Mouse (Mus musculus): ENCODE measurements around the gene Fance. TPM values are rescaled to one million over a fixed set of nuclear protein-coding genes. Genes with fewer than 3 reads are reported as not detected.
A peak's percentile ranks its signal among the peaks of the same experiment; 100 is the strongest.
"Not testable (repeated sequence)": the region's sequence is repeated elsewhere in the genome, so short reads cannot be mapped to it uniquely, and the experiment has no call there.

Gene Fance
- polyA plus RNA-seq, 1 experiment from 2014 or later, result 29.9 TPM

- no peaks in the 10 kb centered on the region for H3K9me3 ChIP-seq (ENCODE audit: control insufficient read depth, low read depth, low read length)
- no peak for ATAC-seq (ENCODE audit: insufficient number of reproducible peaks, insufficient read depth, low FRiP score, low read depth)
- H3K27ac ChIP-seq (ENCODE audit: low read length), result no peak overlapping the region
- H3K4me2 ChIP-seq (replicated peaks; ENCODE audit: low read depth, low read length), result no peak overlapping the region
- peaks cover 10% of the 10 kb centered on the region for H3K4me1 ChIP-seq (ENCODE audit: control insufficient read depth, insufficient read depth, low read length)
- H3K9ac ChIP-seq (replicated peaks; ENCODE audit: low read depth, low read length), result no peak overlapping the region
- peaks cover 14% of the 10 kb centered on the region; the same call in 1 of the 2 replicates for H3K36me3 ChIP-seq (ENCODE audit: control insufficient read depth, insufficient read depth, low read length)
- 85% methylated on average over 8 of the region's 8 CpGs for WGBS
- no peak overlapping the region for H3K4me3 ChIP-seq (ENCODE audit: low read depth, low read length)
- H3K27me3 ChIP-seq (ENCODE audit: control insufficient read depth, insufficient read depth, low read length), result no peaks in the 10 kb centered on the region
Measured at GRCm38 (mm10) chr17:28323786-28324185, 10.5 kb downstream of the Fance start.

DNA sequence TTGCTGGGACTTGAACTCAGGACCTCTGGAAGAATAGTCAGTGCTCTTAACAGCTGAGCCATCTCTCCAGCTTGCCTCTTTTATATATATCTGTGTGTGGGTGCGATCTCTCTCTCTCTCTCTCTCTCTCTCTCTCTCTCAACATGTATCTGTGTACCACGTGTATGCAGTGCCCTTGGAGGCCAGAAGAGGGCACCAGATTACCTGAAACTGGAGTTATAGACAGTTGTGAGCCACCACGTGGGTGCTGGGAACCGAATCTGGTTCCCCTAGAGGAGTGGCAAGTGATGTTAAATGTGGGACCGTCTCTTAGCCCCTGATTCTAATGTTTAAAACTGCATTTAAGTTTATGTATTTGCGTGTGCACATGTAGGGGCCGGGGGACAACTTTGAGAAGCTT is 11.1 kb downstream of the Fance start:
- peaks cover 11% of the 10 kb centered on the region; the same call in 1 of the 2 replicates for H3K36me3 ChIP-seq (ENCODE audit: control insufficient read depth, insufficient read depth, low read length)
- WGBS, result 94% methylated on average over 7 of the region's 7 CpGs

GRCm38 (mm10) chr17:28325751-28326150 is 12.4 kb downstream of the Fance start:
- Histone ChIP-seq H3K27me3 (ENCODE audit: control insufficient read depth, insufficient read depth, low read length) (no peaks in the 10 kb centered on the region), H3K4me1 (ENCODE audit: control insufficient read depth, insufficient read depth, low read length) (peaks cover 13% of the 10 kb centered on the region), H3K36me3 (ENCODE audit: control insufficient read depth, insufficient read depth, low read length) (peaks cover 19% of the 10 kb centered on the region), H3K9ac (replicated peaks; ENCODE audit: low read depth, low read length) (no peak overlapping the region), H3K4me3 (ENCODE audit: low read depth, low read length) (no peak overlapping the region), H3K27ac (ENCODE audit: low read length) (no peak overlapping the region), H3K9me3 (ENCODE audit: control insufficient read depth, low read depth, low read length) (no peaks in the 10 kb centered on the region), H3K4me2 (replicated peaks; ENCODE audit: low read depth, low read length) (no peak overlapping the region)
- WGBS, result 92% methylated on average over 8 of the region's 8 CpGs
- ATAC-seq (ENCODE audit: insufficient number of reproducible peaks, insufficient read depth, low FRiP score, low read depth), result no peak

More for the DNA sequence above, 11.1 kb downstream of the Fance start:
- not testable (repeated sequence) for H3K27ac ChIP-seq (ENCODE audit: low read length); H3K27me3 ChIP-seq (ENCODE audit: control insufficient read depth, insufficient read depth, low read length); H3K9me3 ChIP-seq (ENCODE audit: control insufficient read depth, low read depth, low read length); H3K4me3 ChIP-seq (ENCODE audit: low read depth, low read length); H3K4me2 ChIP-seq (replicated peaks; ENCODE audit: low read depth, low read length); H3K4me1 ChIP-seq (ENCODE audit: control insufficient read depth, insufficient read depth, low read length); H3K9ac ChIP-seq (replicated peaks; ENCODE audit: low read depth, low read length); ATAC-seq (ENCODE audit: insufficient number of reproducible peaks, insufficient read depth, low FRiP score, low read depth)

DNA sequence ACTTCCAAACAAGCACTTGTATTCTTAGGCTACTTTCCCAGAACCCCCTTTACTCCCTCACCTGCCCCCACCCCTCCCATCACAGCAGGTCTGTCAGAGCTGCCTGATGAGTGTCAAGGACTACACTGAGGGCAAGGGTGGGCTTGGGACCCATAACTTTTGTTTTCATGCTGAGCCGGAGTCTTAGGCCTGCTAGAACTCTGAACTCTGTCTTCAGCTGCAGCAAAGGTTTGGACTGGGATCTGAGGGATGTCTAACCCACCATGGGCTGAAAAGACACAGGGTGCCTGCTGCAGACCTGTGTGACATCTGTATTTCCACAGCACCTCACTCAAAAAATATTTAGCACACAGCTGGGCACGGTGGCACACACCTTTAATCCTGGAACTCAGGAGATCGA is 13.6 kb downstream of the Fance start:
- H3K9ac ChIP-seq (replicated peaks; ENCODE audit: low read depth, low read length), result no peak overlapping the region
- H3K27ac ChIP-seq (ENCODE audit: low read length), result no peak overlapping the region
- peaks cover 13% of the 10 kb centered on the region for H3K4me1 ChIP-seq (ENCODE audit: control insufficient read depth, insufficient read depth, low read length)
- H3K9me3 ChIP-seq (ENCODE audit: control insufficient read depth, low read depth, low read length), result no peaks in the 10 kb centered on the region
- ATAC-seq (ENCODE audit: insufficient number of reproducible peaks, insufficient read depth, low FRiP score, low read depth), result no peak
- peaks cover 23% of the 10 kb centered on the region for H3K36me3 ChIP-seq (ENCODE audit: control insufficient read depth, insufficient read depth, low read length)
- H3K4me2 ChIP-seq (replicated peaks; ENCODE audit: low read depth, low read length), result no peak overlapping the region
- H3K27me3 ChIP-seq (ENCODE audit: control insufficient read depth, insufficient read depth, low read length), result no peaks in the 10 kb centered on the region
- WGBS, result 82% methylated on average over 3 of the region's 3 CpGs
- no peak overlapping the region for H3K4me3 ChIP-seq (ENCODE audit: low read depth, low read length)

DNA sequence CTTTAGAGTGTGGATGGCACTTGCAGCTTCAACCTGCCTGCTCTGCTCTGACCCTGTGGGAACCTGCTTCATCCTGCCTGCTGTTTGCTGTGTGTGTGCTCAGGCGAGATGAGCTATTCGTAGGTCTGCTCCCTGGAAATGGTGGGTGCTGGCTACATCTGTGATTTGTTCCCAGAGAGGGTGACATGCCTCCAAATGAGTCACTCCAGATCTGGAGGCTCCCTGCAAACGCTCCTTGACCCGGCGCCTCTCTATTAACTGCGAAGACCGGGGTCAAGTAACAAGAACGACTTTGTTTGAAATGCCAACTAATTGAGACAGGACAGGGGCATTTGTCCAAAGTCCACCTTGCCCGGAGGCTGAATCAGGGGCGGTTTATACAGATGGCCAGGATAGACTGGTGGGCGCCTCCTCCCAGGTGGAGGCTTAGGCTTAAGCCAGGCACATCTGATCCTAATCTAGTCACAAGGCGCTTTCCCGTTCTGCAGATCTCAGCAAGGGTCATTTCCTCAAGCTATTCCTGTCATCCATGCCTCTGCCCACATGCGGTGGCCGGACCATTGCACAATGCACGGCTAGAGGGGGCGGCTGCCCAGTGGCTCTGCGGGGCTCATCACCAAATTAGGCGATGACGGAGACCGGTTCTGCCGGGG is 14.5 kb downstream of the Fance start:
- Histone ChIP-seq H3K4me2 (replicated peaks; ENCODE audit: low read depth, low read length) (peak overlapping the region; percentile 47), H3K4me1 (ENCODE audit: control insufficient read depth, insufficient read depth, low read length) (peaks cover 20% of the 10 kb centered on the region), H3K36me3 (ENCODE audit: control insufficient read depth, insufficient read depth, low read length) (peaks cover 31% of the 10 kb centered on the region), H3K9ac (replicated peaks; ENCODE audit: low read depth, low read length) (peak overlapping the region; percentile 45), H3K27me3 (ENCODE audit: control insufficient read depth, insufficient read depth, low read length) (no peaks in the 10 kb centered on the region), H3K9me3 (ENCODE audit: control insufficient read depth, low read depth, low read length) (no peaks in the 10 kb centered on the region), H3K4me3 (ENCODE audit: low read depth, low read length) (peak overlapping the region; percentile 93), H3K27ac (ENCODE audit: low read length) (peak overlapping the region; percentile 97)
- 5% methylated on average over 22 of the region's 22 CpGs for WGBS
- peak; percentile 20; the same call in 1 of the 2 replicates for ATAC-seq (ENCODE audit: insufficient number of reproducible peaks, insufficient read depth, low FRiP score, low read depth)

DNA sequence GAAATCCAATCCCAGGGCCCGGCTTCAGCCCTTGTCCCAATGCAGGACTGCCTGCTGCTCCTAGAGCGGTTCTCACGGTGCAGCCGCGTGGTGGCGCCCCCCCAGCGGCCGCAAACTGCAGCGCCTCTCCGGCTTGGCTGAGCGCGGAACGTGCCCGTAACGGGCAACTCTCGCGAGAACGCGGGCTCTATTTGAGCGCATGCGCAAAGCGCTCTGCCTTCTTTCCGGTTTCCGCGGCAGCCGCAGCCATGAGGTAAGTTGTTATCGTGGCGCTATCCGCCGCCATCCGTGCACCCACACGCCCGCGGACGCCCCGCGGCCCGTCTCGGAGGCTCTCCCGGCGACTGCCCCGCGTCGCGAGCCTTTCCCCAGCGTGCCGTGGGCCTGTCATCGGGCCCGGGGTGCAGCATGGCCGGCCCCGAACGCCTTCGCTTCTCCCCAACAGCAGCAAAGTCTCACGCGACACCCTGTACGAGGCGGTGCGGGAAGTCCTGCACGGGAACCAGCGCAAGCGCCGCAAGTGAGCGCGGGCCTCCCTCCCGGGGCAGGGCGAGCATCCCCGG is 15.1 kb downstream of the Fance start, which contains the start of gene Rpl10a:
Gene Rpl10a, plus strand, starts transcription at position 106 of the 563 bp plus-strand sequence.
- under 1% methylated on average over 63 of the region's 67 CpGs for WGBS

DNA sequence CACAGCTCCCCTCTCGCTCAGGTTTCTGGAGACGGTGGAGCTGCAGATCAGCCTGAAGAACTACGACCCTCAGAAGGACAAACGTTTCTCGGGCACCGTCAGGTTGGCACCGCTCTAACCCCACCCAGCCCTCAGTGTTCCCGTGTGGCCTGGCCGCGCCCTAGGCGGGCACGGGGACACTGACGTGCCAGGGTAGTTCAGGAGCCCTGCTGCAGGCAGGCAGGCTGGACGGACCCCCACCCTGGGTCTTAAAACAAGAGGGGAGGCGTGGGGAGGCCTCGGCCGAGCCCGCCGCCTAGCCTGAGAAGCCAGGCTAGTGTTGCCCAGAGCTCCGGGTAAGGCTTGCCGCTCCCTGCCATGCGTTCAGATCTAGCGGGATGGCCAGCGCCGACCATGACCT is 15.6 kb downstream of the Fance start:
- no peaks in the 10 kb centered on the region for H3K9me3 ChIP-seq (ENCODE audit: control insufficient read depth, low read depth, low read length)
- peaks cover 38% of the 10 kb centered on the region for H3K36me3 ChIP-seq (ENCODE audit: control insufficient read depth, insufficient read depth, low read length)
- no peak; the same call in 1 of the 2 replicates for ATAC-seq (ENCODE audit: insufficient number of reproducible peaks, insufficient read depth, low FRiP score, low read depth)
- peak overlapping the region; percentile 97 for H3K27ac ChIP-seq (ENCODE audit: low read length)
- peaks cover 31% of the 10 kb centered on the region for H3K4me1 ChIP-seq (ENCODE audit: control insufficient read depth, insufficient read depth, low read length)
- peak overlapping the region; percentile 99 for H3K9ac ChIP-seq (replicated peaks; ENCODE audit: low read depth, low read length)
- no peaks in the 10 kb centered on the region for H3K27me3 ChIP-seq (ENCODE audit: control insufficient read depth, insufficient read depth, low read length)
- H3K4me3 ChIP-seq (ENCODE audit: low read depth, low read length), result peak overlapping the region; percentile 93
- H3K4me2 ChIP-seq (replicated peaks; ENCODE audit: low read depth, low read length), result peak overlapping the region; percentile 97
- WGBS, result under 1% methylated on average over 25 of the region's 25 CpGs

More for the DNA sequence above, 15.1 kb downstream of the Fance start, which contains the start of gene Rpl10a:
- Histone ChIP-seq H3K4me3 (ENCODE audit: low read depth, low read length) (peak within 1 kb of the TSS; percentile 93), H3K4me2 (replicated peaks; ENCODE audit: low read depth, low read length) (peak within 1 kb of the TSS; percentile 97), H3K27ac (ENCODE audit: low read length) (peak within 1 kb of the TSS; percentile 97), H3K9ac (replicated peaks; ENCODE audit: low read depth, low read length) (peak within 1 kb of the TSS; percentile 99), H3K9me3 (ENCODE audit: control insufficient read depth, low read depth, low read length) (no peaks in the 10 kb centered on the region), H3K36me3 (ENCODE audit: control insufficient read depth, insufficient read depth, low read length) (peaks cover 37% of the 10 kb centered on the region), H3K4me1 (ENCODE audit: control insufficient read depth, insufficient read depth, low read length) (peaks cover 27% of the 10 kb centered on the region), H3K27me3 (ENCODE audit: control insufficient read depth, insufficient read depth, low read length) (no peaks in the 10 kb centered on the region)
- peak; percentile 85 for ATAC-seq (ENCODE audit: insufficient number of reproducible peaks, insufficient read depth, low FRiP score, low read depth)

DNA sequence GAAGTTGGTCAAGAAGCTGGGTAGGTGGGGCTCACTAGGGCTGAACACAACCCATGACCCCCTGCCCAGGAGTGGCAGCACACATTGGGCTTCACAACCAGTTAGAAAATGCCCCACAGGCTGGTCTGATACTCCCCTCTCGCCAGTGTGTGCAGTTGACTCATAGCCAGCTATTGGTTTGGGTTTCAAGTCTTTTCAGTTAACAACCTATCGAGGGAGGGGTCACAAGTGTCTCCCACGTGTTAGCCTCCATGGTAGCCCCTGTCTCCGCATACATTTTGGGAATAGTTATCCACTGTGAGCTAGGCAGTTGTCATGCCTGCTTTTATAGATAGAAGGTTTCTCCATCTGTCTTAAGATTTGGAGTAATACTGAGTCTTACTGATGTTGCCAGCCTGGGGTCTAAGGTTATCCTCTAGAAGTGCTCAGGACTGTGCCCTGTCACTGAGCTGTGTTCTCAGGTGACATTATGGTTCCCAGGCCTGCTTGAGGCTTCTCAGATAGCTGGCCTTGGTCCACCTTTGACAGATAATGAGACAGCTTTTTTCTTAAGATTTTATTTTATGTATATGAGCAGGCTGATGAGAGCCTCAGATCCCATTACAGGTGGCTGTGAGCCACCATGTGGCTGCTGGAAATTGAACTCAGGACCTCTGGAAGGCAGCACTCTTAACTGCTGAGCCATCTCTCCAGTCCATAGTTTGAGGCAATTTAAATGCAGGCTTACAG is 16.3 kb downstream of the Fance start:
- no peaks in the 10 kb centered on the region for H3K9me3 ChIP-seq (ENCODE audit: control insufficient read depth, low read depth, low read length)
- no peak for ATAC-seq (ENCODE audit: insufficient number of reproducible peaks, insufficient read depth, low FRiP score, low read depth)
- peak overlapping the region; percentile 99 for H3K9ac ChIP-seq (replicated peaks; ENCODE audit: low read depth, low read length)
- H3K27ac ChIP-seq (ENCODE audit: low read length), result peak overlapping the region; percentile 97
- peak overlapping the region; percentile 97 for H3K4me2 ChIP-seq (replicated peaks; ENCODE audit: low read depth, low read length)
- no peaks in the 10 kb centered on the region for H3K27me3 ChIP-seq (ENCODE audit: control insufficient read depth, insufficient read depth, low read length)
- peak overlapping the region; percentile 93 for H3K4me3 ChIP-seq (ENCODE audit: low read depth, low read length)
- peaks cover 44% of the 10 kb centered on the region for H3K36me3 ChIP-seq (ENCODE audit: control insufficient read depth, insufficient read depth, low read length)
- peaks cover 38% of the 10 kb centered on the region for H3K4me1 ChIP-seq (ENCODE audit: control insufficient read depth, insufficient read depth, low read length)
- 5% methylated on average over 4 of the region's 4 CpGs for WGBS

Measured in stomach, embryonic 14.5 days (tissue).